Mouse (Mus musculus) lung, adult 2 months (tissue): ENCODE data around the gene Trappc6b.
"Not testable (repeated sequence)": the region's sequence is repeated elsewhere in the genome, so short reads cannot be mapped to it uniquely, and the experiment has no call there.

Experiments used
- CTCF ChIP-seq: fragments of 200-500 bp; IDR thresholded peaks from 2 replicates; pipeline ENCODE4 v1.5.1; 2011; ENCODE audit warnings: mild to moderate bottlenecking, low read length, control low read depth; ENCODE audit not compliant: insufficient read depth
- POLR2A ChIP-seq: fragments of 200-500 bp; IDR thresholded peaks from 2 replicates; pipeline ENCODE4 v1.6.1; 2011; ENCODE audit warnings: low read depth, mild to moderate bottlenecking, control low read depth, low read length, borderline replicate concordance; ENCODE audit errors: extremely low read depth

- not testable (repeated sequence) for TF ChIP-seq POLR2A, CTCF
These were observed 3.0 kb downstream of the Trappc6b start for GRCm38 (mm10) chr12:59058242-59058641.
